Mouse (Mus musculus): ENCODE data around the gene Arf6. TPM values are rescaled to one million over a fixed set of nuclear protein-coding genes. Genes with fewer than 3 reads are reported as not detected.
A peak's percentile ranks its signal among the peaks of the same experiment; 100 is the strongest.
"Not testable (repeated sequence)": the region's sequence is repeated elsewhere in the genome, so short reads cannot be mapped to it uniquely, and the experiment has no call there.

The Arf6 gene
- 10 to 100 TPM; 38.7 to 56.0 (median 49.2) TPM for total RNA-seq (2022)

- DNase-seq (ENCODE audit: low spot score in 2 of 2), result peak; percentile 91 to 96
These were observed at the start of gene Arf6, which contains the start of gene Gm9887 for GRCm38 (mm10) chr12:69371854-69372671. TSS of gene Arf6 (plus strand) at chr12:69372150. TSS of gene Gm9887 (minus strand) at chr12:69372458.

GRCm38 (mm10) chr12:69331187-69331586 lies 40.8 kb upstream of the Arf6 start:
- no peak for DNase-seq (ENCODE audit: low spot score in 2 of 2)

DNA sequence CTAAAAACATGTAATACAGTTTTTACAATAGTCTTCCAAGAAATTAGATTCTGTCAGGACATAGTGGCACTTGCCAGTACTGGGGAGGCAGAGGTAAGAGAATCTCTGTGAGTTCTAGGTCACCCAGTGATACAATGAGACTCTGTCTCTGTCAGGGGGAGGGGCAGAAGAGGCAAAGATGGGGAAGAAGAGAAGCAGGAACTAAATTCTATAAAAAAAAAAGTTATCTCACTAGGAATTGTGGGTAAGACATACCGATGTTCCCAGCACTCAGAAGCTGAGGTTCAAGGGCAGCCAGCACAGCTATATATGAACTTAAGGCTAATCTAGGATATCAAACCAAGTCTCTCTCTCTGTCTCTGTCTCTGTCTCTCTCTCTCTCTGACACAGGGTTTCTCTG lies 39.8 kb upstream of the Arf6 start:
- no peak for DNase-seq (ENCODE audit: low spot score in 2 of 2)

- DNase-seq (ENCODE audit: low spot score in 2 of 2), result no peak
These were observed 38.4 kb upstream of the Arf6 start for GRCm38 (mm10) chr12:69333547-69333946.

- no peak for DNase-seq (ENCODE audit: low spot score in 2 of 2)
These were observed 22.0 kb upstream of the Arf6 start for GRCm38 (mm10) chr12:69349928-69350327.

DNA sequence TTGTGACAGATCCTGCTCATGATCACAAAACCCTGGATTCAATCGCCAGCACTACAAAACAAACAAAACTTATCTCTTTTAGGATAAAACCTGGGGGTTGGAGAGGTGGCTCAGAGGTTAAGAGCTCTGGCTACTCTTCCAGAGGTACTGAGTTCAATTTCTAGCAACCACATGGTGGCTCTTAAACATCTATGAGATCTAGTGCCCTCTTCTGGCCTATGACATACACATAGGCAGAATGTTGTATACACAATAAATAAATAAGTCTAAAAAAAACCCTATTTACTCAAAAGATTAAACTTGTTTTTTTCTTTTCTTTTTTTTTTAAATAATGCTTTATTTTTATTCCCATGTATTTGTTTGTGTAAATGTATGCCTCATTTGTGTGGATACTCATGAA lies 20.3 kb upstream of the Arf6 start:
- no peak for DNase-seq (ENCODE audit: low spot score in 2 of 2)

DNA sequence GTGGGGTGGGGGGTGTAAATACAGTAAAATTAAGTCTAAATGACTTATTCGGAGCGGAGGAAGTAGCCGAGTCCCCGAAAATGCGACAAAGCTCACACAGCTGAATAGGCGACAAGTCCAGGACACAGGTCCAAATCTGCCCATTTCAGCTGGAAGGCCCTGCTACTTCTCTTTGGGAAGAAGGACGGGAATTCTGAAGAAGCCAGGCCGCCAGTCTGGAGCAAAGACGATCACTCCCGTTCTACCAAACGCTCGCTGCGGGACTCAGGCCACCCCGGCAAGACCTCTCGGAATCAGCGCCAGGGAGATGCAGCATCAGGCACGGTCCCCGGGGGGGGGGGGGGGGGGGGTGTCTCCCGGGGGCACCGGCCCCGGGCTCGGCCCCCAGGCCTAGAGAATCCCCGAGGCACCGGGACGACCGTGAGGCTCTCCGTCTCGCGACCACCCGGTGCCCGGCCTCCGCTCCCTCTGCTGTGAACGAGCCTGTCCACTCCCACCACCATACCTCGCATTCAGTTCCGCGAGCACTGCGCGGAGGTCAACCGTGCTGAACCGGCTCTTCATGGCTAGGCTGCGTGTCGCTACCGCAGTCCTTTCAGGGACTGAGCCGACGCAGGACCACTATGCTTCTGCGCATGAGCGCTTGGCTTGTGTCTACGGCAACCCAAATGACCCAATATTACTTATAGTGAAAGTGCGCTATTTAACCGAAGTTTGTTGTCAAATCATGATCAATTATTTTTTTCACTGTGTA lies 15.2 kb upstream of the Arf6 start, which contains the start of gene Nemf:
Gene Nemf (minus strand): TSS at position 620 of the 754 bp plus-strand sequence.
- DNase-seq (ENCODE audit: low spot score in 2 of 2), result peak; percentile 68 to 89

- DNase-seq (ENCODE audit: low spot score in 2 of 2), result no peak
These were observed 14.7 kb upstream of the Arf6 start for GRCm38 (mm10) chr12:69357300-69357646.

DNA sequence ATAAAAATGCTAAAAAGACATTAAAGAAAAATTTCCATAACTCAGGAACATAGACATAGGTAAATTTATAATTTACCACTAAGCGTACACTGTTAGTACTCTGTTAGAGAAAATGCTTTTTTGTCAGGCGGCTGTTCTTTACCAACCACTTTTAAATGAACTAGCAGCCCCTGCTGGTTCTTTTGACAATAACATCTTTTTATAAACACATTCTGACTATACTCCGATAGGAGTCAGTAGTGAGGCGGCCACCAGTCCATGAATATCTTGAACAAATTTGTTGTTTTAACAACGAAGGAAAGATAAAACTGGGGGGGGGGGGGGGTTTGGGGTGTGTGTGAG lies 11.3 kb upstream of the Arf6 start:
- peak; percentile 57 to 70 for DNase-seq (ENCODE audit: low spot score in 2 of 2)

- DNase-seq (ENCODE audit: low spot score in 2 of 2), result peak; percentile 97 to 99
These were observed 10.7 kb upstream of the Arf6 start for GRCm38 (mm10) chr12:69360997-69361899.

DNA sequence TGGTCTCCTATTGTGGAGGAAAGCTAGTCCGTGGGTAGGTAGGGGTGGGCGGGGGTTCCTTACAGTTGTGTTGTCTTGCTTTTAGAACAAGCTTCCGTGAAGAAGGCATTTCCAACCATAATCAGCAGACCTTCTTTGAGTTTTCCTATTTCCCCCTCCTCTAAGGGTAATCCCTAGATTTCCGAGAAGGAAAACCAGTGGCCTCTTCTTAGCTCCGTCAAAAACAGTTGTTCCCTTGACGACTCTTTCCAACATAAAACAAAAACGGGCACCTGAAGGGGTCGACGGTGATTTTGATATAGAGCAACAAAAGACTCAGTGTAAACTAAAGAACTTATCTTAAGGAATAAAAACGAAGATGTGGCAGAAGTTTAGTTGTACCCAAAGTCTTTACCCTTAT lies 10.0 kb upstream of the Arf6 start:
- no peak for DNase-seq (ENCODE audit: low spot score in 2 of 2)

DNA sequence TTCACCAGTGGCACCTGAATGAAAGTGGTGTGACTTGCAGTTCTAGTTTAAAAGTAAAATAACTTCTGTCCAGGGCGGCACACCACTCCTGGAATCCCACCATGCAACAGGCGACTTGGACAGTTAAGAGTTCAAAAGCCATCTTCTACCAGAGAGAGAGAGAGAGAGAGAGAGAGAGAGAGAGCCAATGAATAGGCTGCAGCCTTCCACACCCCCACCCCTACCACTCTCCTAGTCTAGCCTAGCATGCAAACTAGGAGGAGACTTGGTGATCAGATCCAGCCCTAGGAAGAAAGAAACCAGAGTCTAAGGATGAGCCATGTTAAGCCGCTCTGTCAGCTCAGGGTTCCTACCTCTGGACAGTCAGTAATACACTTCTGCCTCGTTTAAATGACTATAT lies 9.6 kb upstream of the Arf6 start:
- DNase-seq (ENCODE audit: low spot score in 2 of 2), result no peak

DNA sequence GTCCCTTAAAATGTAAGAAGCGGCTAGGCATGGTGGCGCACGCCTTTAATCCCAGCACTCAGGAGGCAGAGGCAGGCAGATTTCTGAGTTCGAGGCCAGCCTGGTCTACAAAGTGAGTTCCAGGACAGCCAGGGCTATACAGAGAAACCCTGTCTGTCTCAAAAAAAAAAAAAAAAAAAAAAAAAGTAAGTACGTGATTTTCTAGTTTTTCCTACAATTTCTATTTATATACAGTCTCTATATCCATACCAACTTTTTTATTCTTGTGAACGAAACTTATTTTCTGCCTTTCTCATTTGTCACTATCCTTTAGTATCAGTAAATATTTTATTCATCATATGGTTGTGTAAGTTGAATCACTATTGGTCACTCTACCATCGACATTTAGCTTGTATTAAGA lies 8.8 kb upstream of the Arf6 start:
- not testable (repeated sequence) for DNase-seq (ENCODE audit: low spot score in 2 of 2)

DNA sequence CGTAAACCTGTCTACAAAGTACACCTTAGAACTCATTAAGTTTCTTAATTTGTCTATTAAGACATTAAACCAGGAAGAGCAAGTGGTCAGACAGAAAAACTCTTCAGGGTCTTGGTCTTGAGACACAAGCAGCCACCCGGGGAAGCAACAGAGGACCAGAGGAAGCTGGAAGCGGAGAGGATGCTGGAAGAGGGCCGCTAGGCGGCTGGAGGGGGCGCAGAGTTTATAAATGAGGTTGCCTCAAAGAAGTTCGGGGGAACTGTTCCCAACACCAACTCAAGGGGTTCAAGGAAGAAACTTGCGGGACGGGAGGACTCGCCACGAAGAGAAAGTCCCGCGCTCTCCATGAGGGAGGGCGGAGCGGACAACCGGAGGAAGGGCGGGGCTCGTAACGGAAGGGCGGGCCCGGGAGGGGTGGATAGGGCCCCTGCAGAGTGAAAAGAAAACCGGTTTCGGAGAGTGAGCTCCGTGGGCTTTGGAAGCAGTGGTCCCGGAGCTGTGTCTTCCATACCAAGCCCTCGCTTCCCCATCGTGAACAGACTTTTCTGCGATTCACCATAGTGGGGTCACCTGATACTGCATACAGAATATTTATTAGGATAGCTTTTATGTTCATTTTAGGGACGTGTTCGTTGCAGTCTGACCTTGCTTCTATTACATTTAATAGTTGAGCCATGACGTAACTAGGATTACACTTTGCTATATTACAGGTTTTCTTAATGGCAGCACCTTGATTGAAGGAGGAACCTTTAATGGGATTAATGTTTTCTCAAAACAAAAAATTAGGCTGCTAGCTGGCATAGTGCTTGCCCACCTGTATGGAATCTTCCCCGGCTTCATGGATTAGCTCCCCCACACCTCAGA lies 7.8 kb upstream of the Arf6 start:
- peak; percentile 30 to 51 for DNase-seq (ENCODE audit: low spot score in 2 of 2)

DNA sequence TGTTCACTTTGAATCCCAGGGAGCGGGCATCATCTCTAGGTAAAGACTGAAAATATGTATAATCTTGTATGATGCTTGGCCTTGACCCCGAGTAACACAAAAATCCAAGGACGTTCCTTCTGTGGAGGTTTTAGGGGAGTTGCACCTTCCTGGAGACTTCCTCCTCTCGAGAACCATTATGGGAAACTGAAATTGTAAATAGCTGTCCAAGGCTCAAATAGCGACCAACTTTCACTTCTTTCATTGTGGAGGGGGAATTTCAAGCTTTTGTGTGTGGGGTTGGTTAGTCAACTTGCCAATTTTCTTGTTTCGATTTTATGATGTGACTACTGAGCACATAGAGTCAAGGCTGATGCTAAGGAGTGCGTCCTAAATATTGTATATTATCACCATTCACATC lies 6.2 kb upstream of the Arf6 start:
- no peak for DNase-seq (ENCODE audit: low spot score in 2 of 2)

- no peak for DNase-seq (ENCODE audit: low spot score in 2 of 2)
These were observed 5.5 kb upstream of the Arf6 start for GRCm38 (mm10) chr12:69366424-69366823.

- no peak for DNase-seq (ENCODE audit: low spot score in 2 of 2)
These were observed 4.4 kb upstream of the Arf6 start for GRCm38 (mm10) chr12:69367557-69367956.

GRCm38 (mm10) chr12:69370936-69371335 lies 1.0 kb upstream of the Arf6 start:
- no peak for DNase-seq (ENCODE audit: low spot score in 2 of 2)

DNA sequence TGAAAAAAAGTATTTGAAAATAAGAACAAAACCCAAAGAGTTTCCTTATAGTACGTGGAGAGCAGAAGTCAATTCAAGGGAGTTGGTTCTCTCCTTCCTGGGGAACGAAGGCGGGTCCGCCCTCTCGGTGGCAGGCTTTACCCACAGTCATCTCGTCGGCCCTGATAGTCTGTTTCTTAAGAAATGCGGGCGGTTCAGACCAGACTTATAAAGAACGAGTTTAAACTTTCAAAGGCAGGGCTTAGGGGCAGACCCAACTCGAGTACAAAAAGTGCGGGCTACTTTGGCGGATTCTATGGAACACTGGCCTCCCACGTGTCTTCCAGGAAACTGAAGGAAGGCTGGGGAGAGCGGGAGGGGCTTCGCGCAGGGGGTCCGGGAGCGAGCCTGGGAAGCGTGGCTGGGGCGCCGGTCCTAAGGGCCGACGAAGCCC lies 513 bp upstream of the Arf6 start:
- no peak for DNase-seq (ENCODE audit: low spot score in 2 of 2)

GRCm38 (mm10) chr12:69372731-69373331 lies 881 bp downstream of the Arf6 start:
- peak in 1 of 2 experiments; percentile 9 for DNase-seq (ENCODE audit: low spot score in 2 of 2)
